Comparison of ENCODE assay signal across 8 mouse cellular contexts in genomic region chr6:94543902-94544840, GRCm38 (mm10). TPM values are rescaled to one million over a fixed set of nuclear protein-coding genes. Genes with fewer than 3 reads are reported as not detected.
DNase-seq lines count a peak whose midpoint lies in the region; ATAC-seq lines count a peak whose summit lies in the region.

No protein-coding gene starts in this region.

- H3K9me3 ChIP-seq in forebrain, embryonic 16.5 days (ENCODE audit: control insufficient read depth, low read length), result no peaks in the 10 kb centered on the region
- H3K9me3 ChIP-seq in limb, embryonic 13.5 days, result no peaks in the 10 kb centered on the region

- no peak overlapping the region for H3K9ac ChIP-seq in forebrain, embryonic 16.5 days (replicated peaks; ENCODE audit: low read depth, low read length)
- H3K9ac ChIP-seq in limb, embryonic 13.5 days, result peak overlapping the region; percentile 25; the same call in 1 of the 2 replicates

- no peaks in the 10 kb centered on the region for H3K4me1 ChIP-seq in forebrain, embryonic 16.5 days (replicated peaks; ENCODE audit: control insufficient read depth, insufficient read depth, low read length)
- H3K4me1 ChIP-seq in limb, embryonic 13.5 days, result peaks cover 15% of the 10 kb centered on the region

- H3K36me3 ChIP-seq in forebrain, embryonic 16.5 days (ENCODE audit: control insufficient read depth, insufficient read depth), result no peaks in the 10 kb centered on the region
- H3K36me3 ChIP-seq in limb, embryonic 13.5 days, result no peaks in the 10 kb centered on the region

- ATAC-seq in forebrain, embryonic 16.5 days, result peak; percentile 71
- peak; percentile 69; the same call in 1 of the 2 replicates for ATAC-seq in limb, embryonic 13.5 days (ENCODE audit: low FRiP score, low read depth)
- no peak for ATAC-seq in erythroid progenitor cell, adult 5-6 weeks (replicated peaks; ENCODE audit: low FRiP score, poor library complexity, severe bottlenecking)

- H3K4me2 ChIP-seq in forebrain, embryonic 16.5 days (ENCODE audit: low read length), result no peak overlapping the region
- H3K4me2 ChIP-seq in limb, embryonic 13.5 days (replicated peaks), result no peak overlapping the region

- DNase-seq in urinary bladder, postnatal 14 days (ENCODE audit: low spot score), result peak; percentile 46
- DNase-seq in urinary bladder, postnatal 25 days (ENCODE audit: low spot score), result no peak
- DNase-seq in cerebellum, adult 18-20 months, result peak; percentile 49 to 60
- DNase-seq in kidney, adult 8-10 months, result peak; percentile 29 to 48
- peak; percentile 63 for DNase-seq in retina, postnatal 1 day

- H3K27ac ChIP-seq in forebrain, embryonic 16.5 days (ENCODE audit: low read length), result no peak overlapping the region
- no peak overlapping the region for H3K27ac ChIP-seq in limb, embryonic 13.5 days

- H3K4me3 ChIP-seq in forebrain, embryonic 16.5 days (replicated peaks; ENCODE audit: low read length), result no peak overlapping the region
- no peak overlapping the region for H3K4me3 ChIP-seq in limb, embryonic 13.5 days

- 37% methylated on average over 5 of the region's 5 CpGs for WGBS in forebrain, embryonic 16.5 days
- 25% methylated on average over 5 of the region's 5 CpGs for WGBS in limb, embryonic 13.5 days

- H3K27me3 ChIP-seq in forebrain, embryonic 16.5 days (replicated peaks; ENCODE audit: control insufficient read depth, insufficient read depth, low read length), result no peaks in the 10 kb centered on the region
- no peaks in the 10 kb centered on the region for H3K27me3 ChIP-seq in limb, embryonic 13.5 days

RNA-seq across cellular contexts. Expression of gene Slc25a26, which starts 44.0 kb away (rescaled TPM):
- 8.0 and 8.6 TPM in 2 replicates for polyA plus RNA-seq in forebrain, embryonic 16.5 days (2015; fragmentation: Nextera tagmentation; extraction: Ambion mirVana)
- 7.7 and 9.1 TPM in 2 replicates for polyA plus RNA-seq in limb, embryonic 13.5 days (2015; fragmentation: Nextera tagmentation; extraction: Ambion mirVana)
- total RNA-seq in erythroid progenitor cell, adult 5-6 weeks (2015; ENCODE audit: low replicate concordance), result 1.7 TPM in 1 of 2 replicates, not detected in the other
- total RNA-seq in erythroid progenitor cell, adult 5-6 weeks (2017; ENCODE audit: low replicate concordance), result 1.2 TPM in 1 of 2 replicates, not detected in the other
